Mouse (Mus musculus): ENCODE measurements at regions not wholly inside any gene's neighbourhood (a gene's known extent, or its start where the extent isn't known, plus 50 kb on each side); places are given as distances from the start of the nearest gene placed in this dataset.

- H3K4me3 ChIP-seq (ENCODE audit: low read length): no peak overlapping the region
- 79% methylated on average over 2 of the region's 2 CpGs for WGBS
- no peak overlapping the region for H3K9ac ChIP-seq (replicated peaks; ENCODE audit: low read length)
These were observed 674.2 kb downstream of the Rfpl4b start for GRCm38 (mm10) chr10:38147421-38147820.

GRCm38 (mm10) chr10:38139196-38139595 lies 682.4 kb downstream of the Rfpl4b start:
- H3K27me3 ChIP-seq (ENCODE audit: insufficient read depth, low read length): no peaks in the 10 kb centered on the region
- no peak overlapping the region for H3K27ac ChIP-seq (ENCODE audit: low read length)
- H3K4me1 ChIP-seq (ENCODE audit: insufficient read depth, low read length): no peaks in the 10 kb centered on the region
- no peaks in the 10 kb centered on the region for H3K36me3 ChIP-seq (ENCODE audit: insufficient read depth, low read length)
- no peak overlapping the region for H3K9ac ChIP-seq (replicated peaks; ENCODE audit: low read length)
- no peak overlapping the region for H3K4me2 ChIP-seq (replicated peaks; ENCODE audit: low read depth, low read length)
- no peak for ATAC-seq (ENCODE audit: low FRiP score, low TSS enrichment)
- H3K9me3 ChIP-seq (ENCODE audit: low read length): no peaks in the 10 kb centered on the region
- H3K4me3 ChIP-seq (ENCODE audit: low read length): no peak overlapping the region

More at GRCm38 (mm10) chr10:38147421-38147820, 674.2 kb downstream of the Rfpl4b start:
- Histone ChIP-seq H3K4me2 (replicated peaks; ENCODE audit: low read depth, low read length) (no peak overlapping the region), H3K27me3 (ENCODE audit: insufficient read depth, low read length) (no peaks in the 10 kb centered on the region), H3K9me3 (ENCODE audit: low read length) (no peaks in the 10 kb centered on the region), H3K36me3 (ENCODE audit: insufficient read depth, low read length) (no peaks in the 10 kb centered on the region), H3K27ac (ENCODE audit: low read length) (no peak overlapping the region), H3K4me1 (ENCODE audit: insufficient read depth, low read length) (no peaks in the 10 kb centered on the region)
- ATAC-seq (ENCODE audit: low FRiP score, low TSS enrichment): no peak

- no peak overlapping the region for H3K4me3 ChIP-seq (ENCODE audit: low read length)
- no peaks in the 10 kb centered on the region for H3K36me3 ChIP-seq (ENCODE audit: insufficient read depth, low read length)
- no peak overlapping the region for H3K9ac ChIP-seq (replicated peaks; ENCODE audit: low read length)
These were observed 699.5 kb downstream of the Rfpl4b start for GRCm38 (mm10) chr10:38121911-38122573.

GRCm38 (mm10) chr10:38118601-38119000 lies 703.0 kb downstream of the Rfpl4b start:
- no peaks in the 10 kb centered on the region for H3K36me3 ChIP-seq (ENCODE audit: insufficient read depth, low read length)
- no peak overlapping the region for H3K4me3 ChIP-seq (ENCODE audit: low read length)
- ATAC-seq (ENCODE audit: low FRiP score, low TSS enrichment): peak; percentile 23; the same call in 1 of the 2 replicates
- H3K27me3 ChIP-seq (ENCODE audit: insufficient read depth, low read length): no peaks in the 10 kb centered on the region
- H3K9ac ChIP-seq (replicated peaks; ENCODE audit: low read length): no peak overlapping the region
- no peak overlapping the region for H3K4me2 ChIP-seq (replicated peaks; ENCODE audit: low read depth, low read length)
- H3K27ac ChIP-seq (ENCODE audit: low read length): no peak overlapping the region
- WGBS: 41% methylated on average over 1 of the region's 1 CpGs
- no peaks in the 10 kb centered on the region for H3K9me3 ChIP-seq (ENCODE audit: low read length)
- no peaks in the 10 kb centered on the region for H3K4me1 ChIP-seq (ENCODE audit: insufficient read depth, low read length)

More at GRCm38 (mm10) chr10:38121911-38122573, 699.5 kb downstream of the Rfpl4b start:
- Histone ChIP-seq H3K27me3 (ENCODE audit: insufficient read depth, low read length) (no peaks in the 10 kb centered on the region), H3K4me1 (ENCODE audit: insufficient read depth, low read length) (no peaks in the 10 kb centered on the region), H3K4me2 (replicated peaks; ENCODE audit: low read depth, low read length) (no peak overlapping the region), H3K9me3 (ENCODE audit: low read length) (no peaks in the 10 kb centered on the region), H3K27ac (ENCODE audit: low read length) (no peak overlapping the region)
- ATAC-seq (ENCODE audit: low FRiP score, low TSS enrichment): 0 out of 2 replicates have a peak, but pooled peaks have one; percentile 67
- 52% methylated on average over 3 of the region's 3 CpGs for WGBS

- Histone ChIP-seq H3K9me3 (ENCODE audit: low read length) (no peaks in the 10 kb centered on the region), H3K9ac (replicated peaks; ENCODE audit: low read length) (no peak overlapping the region), H3K36me3 (ENCODE audit: insufficient read depth, low read length) (no peaks in the 10 kb centered on the region), H3K4me3 (ENCODE audit: low read length) (no peak overlapping the region), H3K4me2 (replicated peaks; ENCODE audit: low read depth, low read length) (no peak overlapping the region), H3K27me3 (ENCODE audit: insufficient read depth, low read length) (no peaks in the 10 kb centered on the region), H3K4me1 (ENCODE audit: insufficient read depth, low read length) (no peaks in the 10 kb centered on the region), H3K27ac (ENCODE audit: low read length) (no peak overlapping the region)
- WGBS: 67% methylated on average over 1 of the region's 1 CpGs
- ATAC-seq (ENCODE audit: low FRiP score, low TSS enrichment): no peak
These were observed 705.1 kb downstream of the Rfpl4b start for GRCm38 (mm10) chr10:38116516-38116915.

GRCm38 (mm10) chr10:38114194-38114593 lies 707.4 kb downstream of the Rfpl4b start:
- no peak for ATAC-seq (ENCODE audit: low FRiP score, low TSS enrichment)
- H3K4me3 ChIP-seq (ENCODE audit: low read length): no peak overlapping the region
- 82% methylated on average over 2 of the region's 2 CpGs for WGBS
- no peaks in the 10 kb centered on the region for H3K9me3 ChIP-seq (ENCODE audit: low read length)
- H3K4me2 ChIP-seq (replicated peaks; ENCODE audit: low read depth, low read length): no peak overlapping the region
- no peaks in the 10 kb centered on the region for H3K27me3 ChIP-seq (ENCODE audit: insufficient read depth, low read length)
- H3K4me1 ChIP-seq (ENCODE audit: insufficient read depth, low read length): no peaks in the 10 kb centered on the region
- no peaks in the 10 kb centered on the region for H3K36me3 ChIP-seq (ENCODE audit: insufficient read depth, low read length)
- no peak overlapping the region for H3K9ac ChIP-seq (replicated peaks; ENCODE audit: low read length)
- H3K27ac ChIP-seq (ENCODE audit: low read length): no peak overlapping the region

- H3K36me3 ChIP-seq (ENCODE audit: insufficient read depth, low read length): no peaks in the 10 kb centered on the region
- 88% methylated on average over 6 of the region's 6 CpGs for WGBS
- no peak for ATAC-seq (ENCODE audit: low FRiP score, low TSS enrichment)
These were observed 713.0 kb downstream of the Rfpl4b start for GRCm38 (mm10) chr10:38108591-38108990.

GRCm38 (mm10) chr10:38103570-38103969 lies 718.0 kb downstream of the Rfpl4b start:
- Histone ChIP-seq H3K9me3 (ENCODE audit: low read length) (no peaks in the 10 kb centered on the region), H3K27me3 (ENCODE audit: insufficient read depth, low read length) (no peaks in the 10 kb centered on the region), H3K4me3 (ENCODE audit: low read length) (no peak overlapping the region), H3K9ac (replicated peaks; ENCODE audit: low read length) (no peak overlapping the region), H3K36me3 (ENCODE audit: insufficient read depth, low read length) (no peaks in the 10 kb centered on the region), H3K27ac (ENCODE audit: low read length) (no peak overlapping the region), H3K4me1 (ENCODE audit: insufficient read depth, low read length) (no peaks in the 10 kb centered on the region), H3K4me2 (replicated peaks; ENCODE audit: low read depth, low read length) (no peak overlapping the region)
- 61% methylated on average over 1 of the region's 1 CpGs for WGBS
- ATAC-seq (ENCODE audit: low FRiP score, low TSS enrichment): no peak

More at GRCm38 (mm10) chr10:38108591-38108990, 713.0 kb downstream of the Rfpl4b start:
- no peaks in the 10 kb centered on the region for H3K4me1 ChIP-seq (ENCODE audit: insufficient read depth, low read length)
- H3K9me3 ChIP-seq (ENCODE audit: low read length): no peaks in the 10 kb centered on the region
- H3K4me3 ChIP-seq (ENCODE audit: low read length): no peak overlapping the region
- H3K9ac ChIP-seq (replicated peaks; ENCODE audit: low read length): no peak overlapping the region
- no peak overlapping the region for H3K4me2 ChIP-seq (replicated peaks; ENCODE audit: low read depth, low read length)
- no peaks in the 10 kb centered on the region for H3K27me3 ChIP-seq (ENCODE audit: insufficient read depth, low read length)
- H3K27ac ChIP-seq (ENCODE audit: low read length): no peak overlapping the region

- no peak for ATAC-seq (ENCODE audit: low FRiP score, low TSS enrichment)
- Histone ChIP-seq H3K27ac (ENCODE audit: low read length) (no peak overlapping the region), H3K4me3 (ENCODE audit: low read length) (no peak overlapping the region), H3K4me2 (replicated peaks; ENCODE audit: low read depth, low read length) (no peak overlapping the region), H3K9me3 (ENCODE audit: low read length) (no peaks in the 10 kb centered on the region), H3K4me1 (ENCODE audit: insufficient read depth, low read length) (no peaks in the 10 kb centered on the region), H3K27me3 (ENCODE audit: insufficient read depth, low read length) (no peaks in the 10 kb centered on the region), H3K9ac (replicated peaks; ENCODE audit: low read length) (no peak overlapping the region), H3K36me3 (ENCODE audit: insufficient read depth, low read length) (no peaks in the 10 kb centered on the region)
- 94% methylated on average over 2 of the region's 2 CpGs for WGBS
These were observed 743.1 kb downstream of the Rfpl4b start for GRCm38 (mm10) chr10:38078521-38078920.

- ATAC-seq (ENCODE audit: low FRiP score, low TSS enrichment): no peak
- no peak overlapping the region for H3K4me2 ChIP-seq (replicated peaks; ENCODE audit: low read depth, low read length)
- WGBS: 85% methylated on average over 1 of the region's 1 CpGs
These were observed 749.2 kb downstream of the Rfpl4b start for GRCm38 (mm10) chr10:38072394-38072793.

More at GRCm38 (mm10) chr10:38072394-38072793, 749.2 kb downstream of the Rfpl4b start:
- Histone ChIP-seq H3K36me3 (ENCODE audit: insufficient read depth, low read length) (no peaks in the 10 kb centered on the region), H3K27ac (ENCODE audit: low read length) (no peak overlapping the region), H3K27me3 (ENCODE audit: insufficient read depth, low read length) (no peaks in the 10 kb centered on the region), H3K9ac (replicated peaks; ENCODE audit: low read length) (no peak overlapping the region), H3K4me1 (ENCODE audit: insufficient read depth, low read length) (no peaks in the 10 kb centered on the region), H3K4me3 (ENCODE audit: low read length) (no peak overlapping the region), H3K9me3 (ENCODE audit: low read length) (no peaks in the 10 kb centered on the region)
